Mouse (Mus musculus) adrenal gland, adult (tissue): ENCODE data around the gene Adm.
A peak's percentile ranks its signal among the peaks of the same experiment; 100 is the strongest.

Source experiments
- DNase-seq, 2 experiments: peaks; one replicate each; pipeline ENCODE4 v3.0.0; 2022 to 2023; ENCODE audit warnings: low spot score in 1 of 2; ENCODE audit not compliant: inconsistent age in 2 of 2

The Adm gene

GRCm38 (mm10) chr7:110655966-110656365 lies 28.5 kb downstream of the Adm start:
- DNase-seq, result peak; percentile 77 to 89

- DNase-seq, result no peak
These were observed 31.0 kb downstream of the Adm start for GRCm38 (mm10) chr7:110658378-110658928.

GRCm38 (mm10) chr7:110666537-110666936 lies 39.1 kb downstream of the Adm start:
- DNase-seq, result no peak

- DNase-seq, result no peak
These were observed 40.8 kb downstream of the Adm start for GRCm38 (mm10) chr7:110668247-110668646.

- DNase-seq, result peak in 1 of 2 experiments; percentile 29
These were observed 41.3 kb downstream of the Adm start for GRCm38 (mm10) chr7:110668756-110669155.

GRCm38 (mm10) chr7:110671121-110671680 lies 43.7 kb downstream of the Adm start:
- DNase-seq, result no peak
